Mouse (Mus musculus): ENCODE results near the gene Sesn3. TPM values are rescaled to one million over a fixed set of nuclear protein-coding genes. Genes with fewer than 3 reads are reported as not detected.
"Not testable (repeated sequence)": the region's sequence is repeated elsewhere in the genome, so short reads cannot be mapped to it uniquely, and the experiment has no call there.

The Sesn3 gene
- 14.5 and 15.6 TPM in 2 replicates for polyA plus RNA-seq (2015; fragmentation: Nextera tagmentation; extraction: Ambion mirVana)

DNA sequence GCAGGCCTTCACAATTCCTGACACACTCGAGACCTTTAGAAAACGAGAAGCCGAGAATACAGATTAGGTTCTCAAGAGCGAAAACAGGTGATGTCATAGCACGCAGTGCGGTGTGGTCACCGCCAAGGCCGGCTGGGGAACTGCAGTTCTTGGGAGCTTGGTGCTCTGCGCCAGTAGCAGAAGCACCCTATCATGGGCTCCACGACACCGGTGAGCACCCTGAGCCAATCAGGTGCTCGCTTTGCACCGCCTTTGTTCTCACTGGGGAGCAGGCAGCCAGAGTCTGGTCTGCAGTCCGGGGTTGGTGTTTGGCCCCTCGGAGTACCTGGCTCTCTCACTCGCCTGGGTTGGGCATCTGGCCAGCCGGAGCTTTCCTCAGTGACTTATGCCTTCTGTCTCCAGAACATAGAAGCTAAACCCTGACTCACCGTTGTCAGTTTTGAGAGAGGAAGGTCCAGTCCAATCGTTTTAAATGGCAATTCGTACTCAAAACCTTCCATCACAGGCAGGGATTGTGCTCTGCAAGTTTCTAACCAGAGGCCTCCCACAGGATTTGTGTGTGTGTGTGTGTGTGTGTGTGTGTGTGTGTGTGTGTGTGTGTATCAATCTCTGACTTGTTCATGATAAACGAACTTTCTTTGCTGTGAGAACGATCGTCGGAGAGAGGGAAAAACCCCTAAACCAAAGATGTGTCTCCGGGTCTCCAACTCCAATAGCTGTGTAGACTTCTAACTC, at the start of gene Sesn3:
Gene Sesn3, plus strand, starts transcription at position 82 of the 735 bp plus-strand sequence.
- no peaks in the 10 kb centered on the region for H3K36me3 ChIP-seq (replicated peaks)
- H3K9ac ChIP-seq = peak within 1 kb of the TSS; percentile 5; the same call in 1 of the 2 replicates
- H3K27me3 ChIP-seq (replicated peaks) = no peaks in the 10 kb centered on the region
- 2% methylated on average over 25 of the region's 25 CpGs for WGBS
- H3K9me3 ChIP-seq = no peaks in the 10 kb centered on the region
- peak; percentile 53 for ATAC-seq (replicated peaks)
- H3K4me2 ChIP-seq = peak within 1 kb of the TSS; percentile 53
- peak within 1 kb of the TSS; percentile 79 for H3K4me3 ChIP-seq
- H3K27ac ChIP-seq = peak within 1 kb of the TSS; percentile 93
- peaks cover 16% of the 10 kb centered on the region for H3K4me1 ChIP-seq

DNA sequence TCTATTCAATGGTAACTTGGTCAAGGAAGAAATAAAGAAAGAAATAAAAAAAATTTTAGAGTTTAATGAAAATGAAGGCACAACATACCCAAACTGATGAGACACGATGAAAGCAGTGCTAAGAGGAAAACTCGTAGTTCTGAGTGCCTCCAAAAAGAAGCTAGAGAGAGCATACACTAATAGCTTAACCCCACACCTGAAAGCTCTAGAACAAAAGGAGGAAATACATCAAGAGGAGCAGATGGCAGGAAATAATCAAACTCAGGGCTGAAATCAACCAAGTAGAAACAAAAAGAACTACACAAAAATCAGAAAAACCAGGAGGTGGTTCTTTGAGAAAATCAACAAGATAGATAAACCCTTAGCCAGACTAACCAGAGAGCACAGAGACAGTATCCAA, 47.8 kb upstream of the Sesn3 start:
- H3K4me2 ChIP-seq; H3K4me1 ChIP-seq; ATAC-seq (replicated peaks); H3K9ac ChIP-seq; H3K36me3 ChIP-seq (replicated peaks); H3K9me3 ChIP-seq; H3K27me3 ChIP-seq (replicated peaks); H3K4me3 ChIP-seq; H3K27ac ChIP-seq: not testable (repeated sequence)
- 85% methylated on average over 2 of the region's 2 CpGs for WGBS

DNA sequence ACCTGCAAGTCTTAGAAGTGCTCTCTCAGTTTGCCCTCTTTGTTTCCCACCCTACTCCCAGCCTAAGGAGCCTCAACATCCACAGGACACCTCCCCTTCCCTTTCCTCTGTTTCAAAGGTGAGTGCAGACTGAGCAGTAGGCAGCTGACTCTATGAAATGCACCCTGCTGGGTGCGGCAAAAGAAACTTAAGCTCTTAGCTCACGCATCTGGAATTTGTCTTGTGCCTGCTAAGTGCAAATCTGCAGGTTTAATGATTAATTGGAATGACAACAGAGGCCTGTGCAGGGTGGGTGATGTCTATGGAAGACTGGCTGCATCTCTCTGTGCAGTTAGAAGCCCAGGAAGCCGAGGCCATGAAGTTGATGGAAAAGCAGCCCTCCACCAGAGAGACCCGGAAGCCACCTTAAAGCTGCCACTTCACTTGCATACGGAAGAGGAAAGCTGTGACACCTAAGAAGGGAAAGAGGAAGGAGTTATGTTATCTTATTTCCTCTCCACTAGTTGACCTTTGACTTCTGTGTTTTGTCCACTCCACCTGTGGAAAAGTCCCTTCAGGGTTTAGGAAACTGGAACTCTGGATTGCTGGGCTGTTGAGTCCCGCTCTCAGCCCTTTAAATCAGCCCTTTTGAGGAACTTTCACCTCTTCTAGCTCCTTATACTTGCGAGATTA, 41.0 kb upstream of the Sesn3 start:
- no peaks in the 10 kb centered on the region for H3K4me1 ChIP-seq
- no peaks in the 10 kb centered on the region for H3K9me3 ChIP-seq
- no peak overlapping the region for H3K4me3 ChIP-seq
- no peak overlapping the region for H3K27ac ChIP-seq
- ATAC-seq (replicated peaks) = no peak
- no peak overlapping the region for H3K4me2 ChIP-seq
- H3K36me3 ChIP-seq (replicated peaks) = no peaks in the 10 kb centered on the region
- 55% methylated on average over 7 of the region's 7 CpGs for WGBS
- no peak overlapping the region for H3K9ac ChIP-seq
- H3K27me3 ChIP-seq (replicated peaks) = no peaks in the 10 kb centered on the region

DNA sequence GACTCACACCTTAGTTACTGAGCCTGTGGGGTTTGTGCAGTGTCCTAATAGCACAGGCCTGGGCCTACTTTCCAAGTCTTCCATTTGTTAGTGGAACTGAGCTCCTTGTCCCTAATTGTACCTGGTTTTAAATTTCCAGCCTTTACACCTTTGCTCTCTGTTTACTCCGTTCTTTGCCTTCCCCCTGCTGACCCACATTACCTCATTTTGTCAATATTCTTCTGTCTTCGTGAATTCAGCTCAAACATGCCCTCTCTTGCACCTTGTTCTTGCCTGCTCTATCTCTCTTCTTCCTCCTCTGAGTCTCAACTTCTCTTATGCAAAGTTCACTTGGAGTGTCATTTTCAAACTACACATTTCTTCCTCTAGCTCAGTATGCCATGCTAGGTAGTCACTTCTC, 39.6 kb upstream of the Sesn3 start:
- WGBS = 90% methylated on average over 2 of the region's 2 CpGs
- no peaks in the 10 kb centered on the region for H3K27me3 ChIP-seq (replicated peaks)
- no peak for ATAC-seq (replicated peaks)
- H3K4me2 ChIP-seq = no peak overlapping the region
- H3K4me3 ChIP-seq = no peak overlapping the region
- H3K4me1 ChIP-seq = no peaks in the 10 kb centered on the region
- H3K9ac ChIP-seq = no peak overlapping the region
- no peaks in the 10 kb centered on the region for H3K36me3 ChIP-seq (replicated peaks)
- no peaks in the 10 kb centered on the region for H3K9me3 ChIP-seq
- H3K27ac ChIP-seq = no peak overlapping the region

GRCm38 (mm10) chr9:14241003-14241402, 33.9 kb upstream of the Sesn3 start:
- H3K9me3 ChIP-seq; H3K4me1 ChIP-seq; H3K4me3 ChIP-seq; ATAC-seq (replicated peaks); H3K36me3 ChIP-seq (replicated peaks); H3K9ac ChIP-seq; H3K27me3 ChIP-seq (replicated peaks); H3K27ac ChIP-seq; H3K4me2 ChIP-seq: not testable (repeated sequence)
- WGBS = 67% methylated on average over 1 of the region's 1 CpGs

GRCm38 (mm10) chr9:14242308-14242707, 32.6 kb upstream of the Sesn3 start:
- H3K4me2 ChIP-seq = no peak overlapping the region
- H3K4me1 ChIP-seq = peaks cover 6% of the 10 kb centered on the region
- 68% methylated on average over 2 of the region's 2 CpGs for WGBS
- H3K36me3 ChIP-seq (replicated peaks) = no peaks in the 10 kb centered on the region
- ATAC-seq (replicated peaks) = no peak
- H3K4me3 ChIP-seq = no peak overlapping the region
- H3K27ac ChIP-seq = no peak overlapping the region
- H3K27me3 ChIP-seq (replicated peaks) = no peaks in the 10 kb centered on the region
- H3K9ac ChIP-seq = no peak overlapping the region
- H3K9me3 ChIP-seq = no peaks in the 10 kb centered on the region

DNA sequence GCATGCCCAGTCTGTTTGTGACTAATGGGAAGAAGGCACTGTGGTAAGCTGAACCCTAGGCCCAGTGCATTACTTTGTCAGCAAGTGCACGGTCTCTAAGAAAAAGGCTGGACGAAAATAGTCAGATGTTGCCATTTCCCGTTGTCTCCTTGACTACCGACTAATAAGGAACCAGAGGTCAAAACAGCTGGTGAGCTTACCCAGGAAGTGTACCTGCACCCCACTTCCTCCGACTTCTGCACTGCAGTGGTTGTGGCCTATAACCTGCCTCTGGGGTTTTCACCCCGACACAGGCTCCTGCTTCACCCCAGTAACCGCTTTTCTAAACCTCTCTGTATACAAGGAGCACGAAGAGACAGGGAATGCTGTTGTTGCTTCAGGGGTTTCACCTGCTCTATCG, 30.3 kb upstream of the Sesn3 start:
- Histone ChIP-seq H3K27ac (peak overlapping the region; percentile 39; the same call in 1 of the 2 replicates), H3K36me3 (replicated peaks) (no peaks in the 10 kb centered on the region), H3K9me3 (no peaks in the 10 kb centered on the region), H3K4me1 (peaks cover 6% of the 10 kb centered on the region), H3K4me2 (no peak overlapping the region), H3K4me3 (no peak overlapping the region), H3K27me3 (replicated peaks) (no peaks in the 10 kb centered on the region), H3K9ac (no peak overlapping the region)
- ATAC-seq (replicated peaks) = peak; percentile 25; the same call in 1 of the 2 replicates
- WGBS = 30% methylated on average over 9 of the region's 9 CpGs

DNA sequence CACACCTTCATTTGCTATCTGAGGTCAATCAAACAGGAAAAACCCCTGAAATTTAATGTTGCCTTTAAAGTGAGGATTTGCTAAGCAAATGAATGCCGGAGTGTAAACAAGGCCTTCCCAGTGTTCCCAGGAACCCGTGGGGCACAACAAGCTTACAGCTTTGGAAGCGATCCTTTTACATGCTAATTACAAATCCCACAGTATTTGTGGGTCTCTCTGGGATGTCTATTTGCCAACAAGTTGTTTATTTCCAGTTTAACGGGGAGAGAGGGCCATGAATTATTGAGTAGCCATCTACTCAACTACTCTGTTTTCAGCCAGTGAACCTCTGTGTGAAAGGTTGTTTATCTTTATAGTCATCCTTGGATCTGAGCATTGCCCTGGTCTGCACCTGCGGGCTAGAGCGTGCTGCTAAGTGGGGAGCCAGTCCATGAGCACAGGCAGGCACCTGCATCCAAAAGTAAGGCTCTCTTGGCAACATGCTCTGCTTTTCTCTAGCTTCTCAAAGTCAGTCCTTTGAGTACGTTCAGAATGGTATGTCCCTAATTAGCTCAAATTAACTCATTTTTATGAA, 29.8 kb upstream of the Sesn3 start:
- ATAC-seq (replicated peaks) = peak; percentile 53; the same call in 1 of the 2 replicates
- no peaks in the 10 kb centered on the region for H3K36me3 ChIP-seq (replicated peaks)
- H3K9ac ChIP-seq = no peak overlapping the region
- H3K9me3 ChIP-seq = no peaks in the 10 kb centered on the region
- peaks cover 6% of the 10 kb centered on the region for H3K4me1 ChIP-seq
- H3K27me3 ChIP-seq (replicated peaks) = no peaks in the 10 kb centered on the region
- no peak overlapping the region for H3K4me3 ChIP-seq
- peak overlapping the region; percentile 39; the same call in 1 of the 2 replicates for H3K27ac ChIP-seq
- no peak overlapping the region for H3K4me2 ChIP-seq
- WGBS = 23% methylated on average over 7 of the region's 7 CpGs

DNA sequence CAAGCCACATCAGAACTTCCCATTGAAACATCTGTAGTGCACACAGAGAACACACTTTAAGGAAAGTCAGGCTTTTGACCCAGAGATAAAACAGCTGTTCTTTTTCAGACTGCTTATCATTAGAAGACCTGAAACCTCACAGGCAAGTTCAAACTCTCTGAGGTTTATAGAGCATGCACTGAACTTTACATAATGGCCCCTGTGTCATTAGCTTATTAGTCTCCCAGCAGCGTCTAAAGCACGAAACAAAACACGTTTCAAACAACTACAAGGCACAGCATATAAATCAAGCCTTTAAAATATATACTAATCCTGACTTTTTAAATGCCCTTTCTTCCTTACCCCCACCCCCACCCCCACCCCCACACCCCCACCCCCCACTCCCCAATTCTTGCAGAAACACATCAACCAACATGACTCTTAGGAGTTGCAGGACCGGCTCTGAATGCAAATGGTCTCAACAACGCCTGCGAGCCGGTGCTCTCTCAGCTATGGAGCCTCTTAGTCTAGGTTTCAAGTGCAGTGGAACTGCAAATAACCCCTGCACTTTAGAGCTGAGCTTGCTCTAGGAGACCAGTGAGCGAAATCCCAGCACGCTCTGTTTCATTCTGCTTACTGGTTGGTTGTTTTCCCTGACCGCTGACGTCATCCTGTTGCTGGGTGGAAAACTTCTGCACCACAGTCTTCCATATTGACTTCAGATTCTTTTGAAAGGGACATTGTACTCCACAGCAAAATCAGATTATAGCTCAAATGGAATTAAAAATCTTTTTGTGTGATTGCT, 28.7 kb upstream of the Sesn3 start:
- no peaks in the 10 kb centered on the region for H3K36me3 ChIP-seq (replicated peaks)
- H3K4me2 ChIP-seq = peak overlapping the region; percentile 21; the same call in 1 of the 2 replicates
- H3K4me3 ChIP-seq = no peak overlapping the region
- H3K4me1 ChIP-seq = peaks cover 6% of the 10 kb centered on the region
- no peaks in the 10 kb centered on the region for H3K27me3 ChIP-seq (replicated peaks)
- H3K9me3 ChIP-seq = no peaks in the 10 kb centered on the region
- H3K9ac ChIP-seq = no peak overlapping the region
- peak; percentile 75 for ATAC-seq (replicated peaks)
- 23% methylated on average over 11 of the region's 11 CpGs for WGBS
- H3K27ac ChIP-seq = no peak overlapping the region

DNA sequence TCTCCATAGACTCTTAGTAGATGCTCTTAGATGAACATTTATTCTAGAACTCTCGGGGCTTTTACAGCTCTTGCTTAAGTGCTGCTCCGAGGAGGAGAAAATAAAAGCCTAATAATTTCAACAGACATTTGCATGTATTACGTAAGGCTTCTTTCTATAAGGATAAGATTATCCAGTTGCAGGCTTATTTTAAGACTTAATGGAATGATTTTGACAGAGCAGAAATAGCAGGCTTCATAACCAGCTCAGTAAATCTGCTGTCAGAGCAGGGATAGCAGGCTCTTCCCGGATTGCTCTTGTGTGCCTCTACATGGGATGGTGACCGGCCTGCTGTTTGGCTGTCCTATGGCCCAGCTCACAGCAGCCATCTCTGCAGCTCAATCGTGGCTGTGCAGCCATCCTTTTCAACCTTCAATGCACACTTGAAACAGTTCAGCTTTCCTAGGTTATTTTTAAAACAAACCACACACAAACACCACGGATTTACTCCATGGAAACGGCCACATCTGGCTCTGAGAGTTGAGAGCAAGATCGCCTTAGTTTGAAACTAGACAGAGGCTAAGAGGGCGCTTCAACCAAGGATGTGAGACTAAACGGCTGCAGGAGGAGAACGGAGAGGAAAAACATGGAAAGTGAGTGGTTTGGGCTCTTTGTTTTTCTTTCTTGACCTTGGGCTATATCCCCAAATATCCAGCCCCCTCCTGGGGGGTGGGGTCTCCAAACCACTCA, 27.2 kb upstream of the Sesn3 start:
- Histone ChIP-seq H3K4me1 (peaks cover 6% of the 10 kb centered on the region), H3K4me2 (no peak overlapping the region), H3K4me3 (no peak overlapping the region), H3K27me3 (replicated peaks) (no peaks in the 10 kb centered on the region), H3K9me3 (no peaks in the 10 kb centered on the region), H3K9ac (no peak overlapping the region), H3K27ac (no peak overlapping the region), H3K36me3 (replicated peaks) (no peaks in the 10 kb centered on the region)
- 74% methylated on average over 12 of the region's 12 CpGs for WGBS
- no peak for ATAC-seq (replicated peaks)

- WGBS = 85% methylated on average over 3 of the region's 3 CpGs
- Histone ChIP-seq H3K9me3 (no peaks in the 10 kb centered on the region), H3K27ac (no peak overlapping the region), H3K9ac (no peak overlapping the region), H3K4me3 (no peak overlapping the region), H3K4me2 (no peak overlapping the region), H3K4me1 (peaks cover 6% of the 10 kb centered on the region), H3K27me3 (replicated peaks) (no peaks in the 10 kb centered on the region), H3K36me3 (replicated peaks) (no peaks in the 10 kb centered on the region)
- ATAC-seq (replicated peaks) = no peak
Observed at GRCm38 (mm10) chr9:14248209-14248596, 26.7 kb upstream of the Sesn3 start.

Measured in midbrain, embryonic 15.5 days (tissue).